Mouse (Mus musculus): ENCODE data around the gene Polr2h.
A peak's percentile ranks its signal among the peaks of the same experiment; 100 is the strongest.

DNA sequence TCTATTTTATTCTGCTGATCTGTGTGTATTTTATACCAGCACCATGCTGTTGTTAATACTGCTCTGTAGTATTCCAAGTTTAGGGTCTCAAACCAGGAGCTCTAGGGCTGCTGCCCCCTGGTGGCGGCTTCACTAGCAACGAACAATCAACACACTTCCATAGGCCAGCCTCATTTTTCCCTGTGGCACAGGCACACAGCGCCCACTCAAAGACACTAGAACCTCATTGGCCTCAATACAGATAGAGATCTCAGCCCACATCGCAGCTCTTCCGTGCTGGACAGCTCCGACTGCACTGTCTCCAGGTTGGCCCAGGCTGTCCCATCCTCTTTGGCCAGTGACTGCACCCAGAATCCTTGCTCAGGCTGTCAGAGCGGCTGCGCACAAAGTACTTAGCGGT, 47.8 kb downstream of the Polr2h start:
- TF ChIP-seq EP300 (IDR thresholded peaks at IDR 0.05; ENCODE audit: low read depth): no peak
- TF ChIP-seq CTCF (IDR thresholded peaks at IDR 0.05; ENCODE audit: low read depth): peak; percentile 74

Data from liver, postnatal 0 days (tissue).